Mouse (Mus musculus): ENCODE measurements around the gene Plcl1. TPM values are rescaled to one million over a fixed set of nuclear protein-coding genes. Genes with fewer than 3 reads are reported as not detected.
"Not testable (repeated sequence)": the region's sequence is repeated elsewhere in the genome, so short reads cannot be mapped to it uniquely, and the experiment has no call there.

Gene Plcl1
- polyA plus RNA-seq, 1 experiment from 2014 or later: 0.70 TPM

- not testable (repeated sequence) for H3K9me3 ChIP-seq (replicated peaks; ENCODE audit: control insufficient read depth, low read length); H3K27ac ChIP-seq (ENCODE audit: low read depth, low read length); H3K4me3 ChIP-seq (ENCODE audit: low read depth, low read length); ATAC-seq (replicated peaks; ENCODE audit: insufficient number of reproducible peaks, low FRiP score, low TSS enrichment); H3K27me3 ChIP-seq (ENCODE audit: control insufficient read depth, insufficient read depth, low read length); H3K4me2 ChIP-seq; H3K9ac ChIP-seq (ENCODE audit: low read depth, low read length); H3K36me3 ChIP-seq (ENCODE audit: control insufficient read depth, insufficient read depth, low read length); H3K4me1 ChIP-seq (ENCODE audit: control insufficient read depth, insufficient read depth, low read length)
- WGBS (ENCODE audit: insufficient replicate concordance): 69% methylated on average over 2 of the region's 2 CpGs
These were observed 107.1 kb downstream of the Plcl1 start for GRCm38 (mm10) chr1:55512799-55513198.

GRCm38 (mm10) chr1:55517182-55517581 lies 111.5 kb downstream of the Plcl1 start:
- H3K9ac ChIP-seq (ENCODE audit: low read depth, low read length): no peak overlapping the region
- no peaks in the 10 kb centered on the region for H3K9me3 ChIP-seq (replicated peaks; ENCODE audit: control insufficient read depth, low read length)
- ATAC-seq (replicated peaks; ENCODE audit: insufficient number of reproducible peaks, low FRiP score, low TSS enrichment): no peak
- no peak overlapping the region for H3K27ac ChIP-seq (ENCODE audit: low read depth, low read length)
- no peaks in the 10 kb centered on the region for H3K27me3 ChIP-seq (ENCODE audit: control insufficient read depth, insufficient read depth, low read length)
- H3K36me3 ChIP-seq (ENCODE audit: control insufficient read depth, insufficient read depth, low read length): no peaks in the 10 kb centered on the region
- no peak overlapping the region for H3K4me2 ChIP-seq
- no peaks in the 10 kb centered on the region for H3K4me1 ChIP-seq (ENCODE audit: control insufficient read depth, insufficient read depth, low read length)
- no peak overlapping the region for H3K4me3 ChIP-seq (ENCODE audit: low read depth, low read length)

- ATAC-seq (replicated peaks; ENCODE audit: insufficient number of reproducible peaks, low FRiP score, low TSS enrichment): no peak
- no peaks in the 10 kb centered on the region for H3K27me3 ChIP-seq (ENCODE audit: control insufficient read depth, insufficient read depth, low read length)
- no peak overlapping the region for H3K4me3 ChIP-seq (ENCODE audit: low read depth, low read length)
- peaks cover 3% of the 10 kb centered on the region; the same call in 1 of the 2 replicates for H3K4me1 ChIP-seq (ENCODE audit: control insufficient read depth, insufficient read depth, low read length)
- no peaks in the 10 kb centered on the region for H3K36me3 ChIP-seq (ENCODE audit: control insufficient read depth, insufficient read depth, low read length)
- no peaks in the 10 kb centered on the region for H3K9me3 ChIP-seq (replicated peaks; ENCODE audit: control insufficient read depth, low read length)
- no peak overlapping the region for H3K9ac ChIP-seq (ENCODE audit: low read depth, low read length)
- 60% methylated on average over 1 of the region's 1 CpGs for WGBS (ENCODE audit: insufficient replicate concordance)
- no peak overlapping the region for H3K4me2 ChIP-seq
- no peak overlapping the region for H3K27ac ChIP-seq (ENCODE audit: low read depth, low read length)
These were observed 118.2 kb downstream of the Plcl1 start for GRCm38 (mm10) chr1:55523966-55524365.

- Histone ChIP-seq H3K36me3 (ENCODE audit: control insufficient read depth, insufficient read depth, low read length) (no peaks in the 10 kb centered on the region), H3K4me1 (ENCODE audit: control insufficient read depth, insufficient read depth, low read length) (peaks cover 7% of the 10 kb centered on the region; the same call in 1 of the 2 replicates), H3K9me3 (replicated peaks; ENCODE audit: control insufficient read depth, low read length) (no peaks in the 10 kb centered on the region), H3K4me3 (ENCODE audit: low read depth, low read length) (no peak overlapping the region), H3K27me3 (ENCODE audit: control insufficient read depth, insufficient read depth, low read length) (no peaks in the 10 kb centered on the region), H3K4me2 (no peak overlapping the region), H3K9ac (ENCODE audit: low read depth, low read length) (no peak overlapping the region), H3K27ac (ENCODE audit: low read depth, low read length) (no peak overlapping the region)
- 60% methylated on average over 5 of the region's 5 CpGs for WGBS (ENCODE audit: insufficient replicate concordance)
- ATAC-seq (replicated peaks; ENCODE audit: insufficient number of reproducible peaks, low FRiP score, low TSS enrichment): no peak
These were observed 119.4 kb downstream of the Plcl1 start for GRCm38 (mm10) chr1:55525100-55525499.

- Histone ChIP-seq H3K4me1 (ENCODE audit: control insufficient read depth, insufficient read depth, low read length) (peaks cover 7% of the 10 kb centered on the region; the same call in 1 of the 2 replicates), H3K9me3 (replicated peaks; ENCODE audit: control insufficient read depth, low read length) (no peaks in the 10 kb centered on the region), H3K4me2 (no peak overlapping the region), H3K27ac (ENCODE audit: low read depth, low read length) (no peak overlapping the region), H3K9ac (ENCODE audit: low read depth, low read length) (no peak overlapping the region), H3K27me3 (ENCODE audit: control insufficient read depth, insufficient read depth, low read length) (no peaks in the 10 kb centered on the region), H3K4me3 (ENCODE audit: low read depth, low read length) (no peak overlapping the region), H3K36me3 (ENCODE audit: control insufficient read depth, insufficient read depth, low read length) (no peaks in the 10 kb centered on the region)
- WGBS (ENCODE audit: insufficient replicate concordance): 87% methylated on average over 2 of the region's 2 CpGs
- no peak for ATAC-seq (replicated peaks; ENCODE audit: insufficient number of reproducible peaks, low FRiP score, low TSS enrichment)
These were observed 120.0 kb downstream of the Plcl1 start for GRCm38 (mm10) chr1:55525748-55526147.

GRCm38 (mm10) chr1:55528547-55529304 lies 123.0 kb downstream of the Plcl1 start:
- no peaks in the 10 kb centered on the region for H3K27me3 ChIP-seq (ENCODE audit: control insufficient read depth, insufficient read depth, low read length)
- H3K4me1 ChIP-seq (ENCODE audit: control insufficient read depth, insufficient read depth, low read length): peaks cover 7% of the 10 kb centered on the region; the same call in 1 of the 2 replicates
- WGBS (ENCODE audit: insufficient replicate concordance): 49% methylated on average over 7 of the region's 7 CpGs
- H3K36me3 ChIP-seq (ENCODE audit: control insufficient read depth, insufficient read depth, low read length): no peaks in the 10 kb centered on the region
- H3K4me3 ChIP-seq (ENCODE audit: low read depth, low read length): no peak overlapping the region
- no peaks in the 10 kb centered on the region for H3K9me3 ChIP-seq (replicated peaks; ENCODE audit: control insufficient read depth, low read length)
- H3K4me2 ChIP-seq: no peak overlapping the region
- ATAC-seq (replicated peaks; ENCODE audit: insufficient number of reproducible peaks, low FRiP score, low TSS enrichment): no peak
- H3K27ac ChIP-seq (ENCODE audit: low read depth, low read length): no peak overlapping the region
- no peak overlapping the region for H3K9ac ChIP-seq (ENCODE audit: low read depth, low read length)

GRCm38 (mm10) chr1:55533823-55534222 lies 128.1 kb downstream of the Plcl1 start:
- no peak overlapping the region for H3K4me2 ChIP-seq
- WGBS (ENCODE audit: insufficient replicate concordance): 70% methylated on average over 1 of the region's 1 CpGs
- no peaks in the 10 kb centered on the region for H3K9me3 ChIP-seq (replicated peaks; ENCODE audit: control insufficient read depth, low read length)
- peaks cover 5% of the 10 kb centered on the region; the same call in 1 of the 2 replicates for H3K4me1 ChIP-seq (ENCODE audit: control insufficient read depth, insufficient read depth, low read length)
- H3K9ac ChIP-seq (ENCODE audit: low read depth, low read length): no peak overlapping the region
- no peak for ATAC-seq (replicated peaks; ENCODE audit: insufficient number of reproducible peaks, low FRiP score, low TSS enrichment)
- no peaks in the 10 kb centered on the region for H3K36me3 ChIP-seq (ENCODE audit: control insufficient read depth, insufficient read depth, low read length)
- no peaks in the 10 kb centered on the region for H3K27me3 ChIP-seq (ENCODE audit: control insufficient read depth, insufficient read depth, low read length)
- no peak overlapping the region for H3K4me3 ChIP-seq (ENCODE audit: low read depth, low read length)
- H3K27ac ChIP-seq (ENCODE audit: low read depth, low read length): no peak overlapping the region

GRCm38 (mm10) chr1:55554405-55554804 lies 148.7 kb downstream of the Plcl1 start:
- H3K9ac ChIP-seq (ENCODE audit: low read depth, low read length): no peak overlapping the region
- 66% methylated on average over 3 of the region's 3 CpGs for WGBS (ENCODE audit: insufficient replicate concordance)
- no peaks in the 10 kb centered on the region for H3K27me3 ChIP-seq (ENCODE audit: control insufficient read depth, insufficient read depth, low read length)
- no peaks in the 10 kb centered on the region for H3K9me3 ChIP-seq (replicated peaks; ENCODE audit: control insufficient read depth, low read length)
- H3K27ac ChIP-seq (ENCODE audit: low read depth, low read length): no peak overlapping the region
- no peak for ATAC-seq (replicated peaks; ENCODE audit: insufficient number of reproducible peaks, low FRiP score, low TSS enrichment)
- H3K4me3 ChIP-seq (ENCODE audit: low read depth, low read length): no peak overlapping the region
- H3K4me1 ChIP-seq (ENCODE audit: control insufficient read depth, insufficient read depth, low read length): no peaks in the 10 kb centered on the region
- H3K36me3 ChIP-seq (ENCODE audit: control insufficient read depth, insufficient read depth, low read length): no peaks in the 10 kb centered on the region
- H3K4me2 ChIP-seq: no peak overlapping the region

- Histone ChIP-seq H3K4me1 (ENCODE audit: control insufficient read depth, insufficient read depth, low read length) (no peaks in the 10 kb centered on the region), H3K9me3 (replicated peaks; ENCODE audit: control insufficient read depth, low read length) (no peaks in the 10 kb centered on the region), H3K4me3 (ENCODE audit: low read depth, low read length) (no peak overlapping the region), H3K36me3 (ENCODE audit: control insufficient read depth, insufficient read depth, low read length) (no peaks in the 10 kb centered on the region), H3K4me2 (no peak overlapping the region), H3K9ac (ENCODE audit: low read depth, low read length) (no peak overlapping the region), H3K27me3 (ENCODE audit: control insufficient read depth, insufficient read depth, low read length) (no peaks in the 10 kb centered on the region), H3K27ac (ENCODE audit: low read depth, low read length) (no peak overlapping the region)
- no peak for ATAC-seq (replicated peaks; ENCODE audit: insufficient number of reproducible peaks, low FRiP score, low TSS enrichment)
- WGBS (ENCODE audit: insufficient replicate concordance): 48% methylated on average over 7 of the region's 7 CpGs
These were observed 152.2 kb downstream of the Plcl1 start for GRCm38 (mm10) chr1:55557960-55558359.

All from heart, embryonic 11.5 days (tissue).